Mouse (Mus musculus): ENCODE results near the gene Knstrn. TPM values are rescaled to one million over a fixed set of nuclear protein-coding genes. Genes with fewer than 3 reads are reported as not detected.

The Knstrn gene
- total and polyA plus RNA-seq, 3 experiments = 80.6 to 138 (median 132) TPM

DNA sequence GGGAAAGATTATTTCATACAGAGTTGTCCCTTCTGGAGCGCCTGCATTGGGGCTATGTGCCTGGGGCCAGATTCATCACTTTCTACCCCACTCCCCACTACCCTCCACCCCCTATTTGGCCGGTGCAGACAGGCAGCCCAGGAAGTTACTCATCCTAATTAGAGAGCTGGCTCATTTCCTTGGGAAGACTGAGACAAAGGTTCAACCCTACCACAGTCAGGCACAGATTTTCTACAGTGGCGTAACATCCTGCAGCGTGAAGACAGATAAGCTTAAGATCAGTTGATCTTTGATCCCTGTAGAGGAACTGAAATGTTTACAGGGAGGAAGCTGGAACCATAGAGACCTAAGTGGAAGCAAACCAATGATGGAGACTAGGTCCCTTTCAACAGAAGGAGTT, 31.5 kb upstream of the Knstrn start (continued):
- TF ChIP-seq TCF12 (IDR thresholded peaks at IDR 0.05; ENCODE audit: low read depth, low read length) = 0 out of 2 replicates have a peak, but pooled peaks have one; percentile 16
- TF ChIP-seq EP300 (IDR thresholded peaks at IDR 0.05; ENCODE audit: low read depth in 1 of 2, low read length in 2 of 2) = peak in 1 of 2 experiments; percentile 21; a peak in 1 of 4 replicates
- peak; percentile 62 for TF ChIP-seq USF1 (IDR thresholded peaks at IDR 0.05; ENCODE audit: low read depth, low read length)
- TF ChIP-seq MXI1 (IDR thresholded peaks at IDR 0.05; ENCODE audit: low read depth, low read length) = no peak
- no peak for TF ChIP-seq E2F4 (IDR thresholded peaks at IDR 0.05; ENCODE audit: borderline replicate concordance, low read depth, low read length)
- TF ChIP-seq CHD2 (IDR thresholded peaks at IDR 0.05; ENCODE audit: low read length) = no peak
- TF ChIP-seq MAFK (IDR thresholded peaks at IDR 0.05; ENCODE audit: borderline replicate concordance, low read depth, low read length) = no peak
- TF ChIP-seq GABPA (IDR thresholded peaks at IDR 0.05; ENCODE audit: low read depth, low read length) = no peak
- no peak for TF ChIP-seq MAX (IDR thresholded peaks at IDR 0.05; ENCODE audit: low read length)
- no peak for TF ChIP-seq RAD21 (IDR thresholded peaks at IDR 0.05; ENCODE audit: low read depth, low read length)
- TF ChIP-seq ELF1 (IDR thresholded peaks at IDR 0.05; ENCODE audit: low read depth, low read length) = no peak
- TF ChIP-seq SMC3 (IDR thresholded peaks at IDR 0.05; ENCODE audit: low read depth, low read length) = no peak
- TF ChIP-seq ZC3H11A (IDR thresholded peaks at IDR 0.05; ENCODE audit: low read depth, low read length) = no peak
- no peak for TF ChIP-seq USF2 (IDR thresholded peaks at IDR 0.05; ENCODE audit: borderline replicate concordance in 1 of 2, insufficient read depth in 1 of 2, low read depth in 1 of 2, low read length in 2 of 2)

DNA sequence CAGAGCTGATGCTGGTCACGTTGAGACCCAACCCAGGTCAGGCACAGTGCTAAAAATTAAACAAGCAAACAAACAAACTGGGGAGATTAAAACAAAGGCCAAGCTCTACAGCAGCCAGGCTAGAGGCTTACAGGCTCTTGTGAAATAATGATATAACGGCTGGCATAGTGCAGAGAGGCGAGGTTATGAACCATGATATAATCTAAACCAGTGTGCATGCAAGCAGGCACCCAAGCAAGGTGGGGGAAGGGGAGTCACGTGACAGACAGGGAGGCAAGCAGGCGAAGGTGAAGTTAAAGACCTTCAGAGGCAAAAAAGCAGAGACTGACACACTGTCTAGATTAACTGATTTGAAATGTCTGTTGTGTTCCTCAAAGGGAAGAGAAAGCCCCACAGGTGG, 30.7 kb upstream of the Knstrn start:
- Histone ChIP-seq H3K27ac (ENCODE audit: control insufficient read depth, low read depth, low read length) (no peak overlapping the region), H3K9ac (ENCODE audit: control insufficient read depth, low read depth, low read length, poor library complexity, severe bottlenecking) (no peak overlapping the region), H3K4me1 (ENCODE audit: control insufficient read depth in 1 of 2, insufficient read depth in 2 of 2, low read length in 2 of 2) (peaks cover 19 to 49% of the 10 kb centered on the region in 2 experiments), H3K27me3 (ENCODE audit: control insufficient read depth in 1 of 2, insufficient read depth in 2 of 2, low read length in 2 of 2) (no peaks in the 10 kb centered on the region), H3K36me3 (ENCODE audit: control insufficient read depth in 1 of 2, insufficient read depth in 2 of 2, low read length in 2 of 2) (peaks cover 0 to 29% of the 10 kb centered on the region in 2 experiments; a peak in 2 of 4 replicates), H3K79me2 (ENCODE audit: control insufficient read depth, insufficient read depth, low read length, poor library complexity) (no peaks in the 10 kb centered on the region; the same call in 1 of the 2 replicates), H3K9me3 (replicated peaks; ENCODE audit: insufficient read depth, low read length) (no peaks in the 10 kb centered on the region), H3K4me3 (ENCODE audit: control insufficient read depth in 1 of 2, insufficient read depth in 1 of 2, low read depth in 2 of 2, low read length in 2 of 2) (no peak overlapping the region)
- DNase-seq (ENCODE audit: low read depth, low spot score) = peak; percentile 49
- no peak for TF ChIP-seq CHD2 (IDR thresholded peaks at IDR 0.05; ENCODE audit: low read length)
- TF ChIP-seq POLR2A (IDR thresholded peaks at IDR 0.05; ENCODE audit: control insufficient read depth in 1 of 2, insufficient read depth in 1 of 2, low read depth in 1 of 2, low read length in 2 of 2, poor library complexity in 1 of 2) = no peak
- TF ChIP-seq SIN3A (IDR thresholded peaks at IDR 0.05; ENCODE audit: low read length) = no peak; the same call in 1 of the 2 replicates
- peak; percentile 47 for TF ChIP-seq ETS1 (IDR thresholded peaks at IDR 0.05; ENCODE audit: low read depth, low read length)
- TF ChIP-seq USF1 (IDR thresholded peaks at IDR 0.05; ENCODE audit: low read depth, low read length) = peak; percentile 95
- TF ChIP-seq MAFK (IDR thresholded peaks at IDR 0.05; ENCODE audit: borderline replicate concordance, low read depth, low read length) = no peak
- TF ChIP-seq MYB (IDR thresholded peaks at IDR 0.05; ENCODE audit: low read depth, low read length) = no peak
- peak; percentile 11; the same call in 1 of the 2 replicates for TF ChIP-seq TCF12 (IDR thresholded peaks at IDR 0.05; ENCODE audit: low read depth, low read length)
- no peak for TF ChIP-seq CHD1 (IDR thresholded peaks at IDR 0.05; ENCODE audit: low read depth, low read length)
- TF ChIP-seq USF2 (IDR thresholded peaks at IDR 0.05; ENCODE audit: borderline replicate concordance in 1 of 2, insufficient read depth in 1 of 2, low read depth in 1 of 2, low read length in 2 of 2) = peak; percentile 35 to 73; a peak in 3 of 4 replicates
- 0 out of 2 replicates have a peak, but pooled peaks have one; percentile 9 for TF ChIP-seq GATA1 (IDR thresholded peaks at IDR 0.05; ENCODE audit: low read depth, low read length)
- TF ChIP-seq CTCF (IDR thresholded peaks at IDR 0.05 in 2 of 3, conservative IDR thresholded peaks at IDR 0.05 in 1 of 3; ENCODE audit: control insufficient read depth in 1 of 3, insufficient read depth in 1 of 3, low read depth in 2 of 3, low read length in 3 of 3, poor library complexity in 1 of 3, severe bottlenecking in 1 of 3) = no peak
- peak; percentile 85 for TF ChIP-seq BHLHE40 (IDR thresholded peaks at IDR 0.05; ENCODE audit: borderline replicate concordance, low read depth, low read length)

Measured in MEL (cell line).